Mouse (Mus musculus) myocyte (in vitro differentiated cells): ENCODE results near the gene Gsk3b.

Experiments
- E2F4 ChIP-seq: IDR thresholded peaks from one replicate; pipeline ENCODE4 v1.6.1; 2011; ENCODE audit warnings: mild to moderate bottlenecking, control low read depth, moderate library complexity; ENCODE audit not compliant: insufficient read depth
- MAX ChIP-seq: IDR thresholded peaks from one replicate; pipeline ENCODE4 v1.6.1; 2011; ENCODE audit warnings: low read depth, mild to moderate bottlenecking, control low read depth
- MYOD1 ChIP-seq, 3 experiments: IDR thresholded peaks; one replicate each; pipeline ENCODE4 v1.6.1; 2011; ENCODE audit warnings: control low read depth in 2 of 3, low read depth in 2 of 3, mild to moderate bottlenecking in 2 of 3, moderate library complexity in 1 of 3; ENCODE audit not compliant: insufficient read length in 2 of 3, control insufficient read depth in 1 of 3
- MYOG ChIP-seq, 3 experiments: IDR thresholded peaks; one replicate each; pipeline ENCODE4 v1.6.1; 2011; ENCODE audit warnings: control low read depth in 2 of 3, low read depth in 2 of 3, mild to moderate bottlenecking in 2 of 3; ENCODE audit not compliant: insufficient read length in 2 of 3, control insufficient read depth in 1 of 3, insufficient read depth in 1 of 3
- POLR2A ChIP-seq: IDR thresholded peaks from one replicate; pipeline ENCODE4 v1.6.1; 2011; ENCODE audit warnings: low read depth, mild to moderate bottlenecking, control low read depth, moderate library complexity; ENCODE audit not compliant: insufficient read length
- POLR2AphosphoS2 ChIP-seq: IDR thresholded peaks from one replicate; pipeline ENCODE4 v1.6.1; 2011; ENCODE audit warnings: low read depth, control low read depth; ENCODE audit not compliant: insufficient read length
- TCF12 ChIP-seq: IDR thresholded peaks from one replicate; pipeline ENCODE4 v1.6.1; 2011; ENCODE audit warnings: mild to moderate bottlenecking, control low read depth; ENCODE audit not compliant: poor library complexity, insufficient read depth, severe bottlenecking

GRCm38 (mm10) chr16:38091041-38091440 lies 2.2 kb downstream of the Gsk3b start:
- TF ChIP-seq POLR2A = no peak
- no peak for TF ChIP-seq POLR2AphosphoS2
- no peak for TF ChIP-seq MYOG (IDR thresholded peaks at IDR 0.05; ENCODE audit: control insufficient read depth in 1 of 3, insufficient read depth in 1 of 3, insufficient read length in 2 of 3, low read depth in 2 of 3)
- TF ChIP-seq MAX = no peak
- no peak for TF ChIP-seq E2F4
- no peak for TF ChIP-seq TCF12
- no peak for TF ChIP-seq MYOD1 (IDR thresholded peaks at IDR 0.05; ENCODE audit: control insufficient read depth in 1 of 3, insufficient read length in 2 of 3, low read depth in 2 of 3)
